Mouse (Mus musculus): ENCODE measurements around the gene Prrc2a. TPM values are rescaled to one million over a fixed set of nuclear protein-coding genes. Genes with fewer than 3 reads are reported as not detected.

Gene Prrc2a
- total RNA-seq, 1 experiment from 2014 or later = 247 TPM

GRCm38 (mm10) chr17:35190096-35190495 is 25.4 kb upstream of the Prrc2a start:
- DNase-seq = no peak

- no peak for DNase-seq
Measured at GRCm38 (mm10) chr17:35189186-35189585, 24.5 kb upstream of the Prrc2a start.

- DNase-seq = no peak
Measured at GRCm38 (mm10) chr17:35187959-35188610, 23.4 kb upstream of the Prrc2a start, which contains the start of gene Lst1. Gene Lst1 (minus strand): TSS chr17:35188439.

- no peak for DNase-seq
Measured at GRCm38 (mm10) chr17:35187345-35187744, 22.6 kb upstream of the Prrc2a start.

GRCm38 (mm10) chr17:35186681-35187080 is 22.0 kb upstream of the Prrc2a start:
- peak; percentile 57 for DNase-seq

- peak; percentile 87 for DNase-seq
Measured at GRCm38 (mm10) chr17:35185639-35186611, 21.2 kb upstream of the Prrc2a start.

GRCm38 (mm10) chr17:35180093-35180492 is 15.4 kb upstream of the Prrc2a start:
- no peak for DNase-seq

DNA sequence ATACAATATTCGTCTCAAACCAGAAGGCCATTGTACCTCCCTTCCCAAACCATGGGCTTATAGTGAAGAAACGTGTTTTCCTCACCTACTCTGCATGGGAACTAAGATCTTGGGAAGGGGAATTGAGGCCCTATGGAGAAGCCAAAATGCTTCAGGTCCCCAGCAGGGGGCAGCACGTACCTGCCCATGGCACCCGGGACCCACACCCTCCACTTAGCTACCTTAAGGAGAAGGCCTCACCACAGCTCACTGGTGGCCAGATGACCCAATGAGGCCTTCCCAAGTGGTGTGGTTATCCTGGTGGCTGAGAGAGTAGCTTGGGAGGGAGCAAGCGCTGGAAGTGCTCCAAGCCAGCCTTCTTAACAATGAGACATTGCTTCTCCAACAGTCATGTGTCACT is 13.8 kb upstream of the Prrc2a start:
- peak; percentile 90 for DNase-seq

GRCm38 (mm10) chr17:35175968-35176367 is 11.3 kb upstream of the Prrc2a start, which contains the start of gene Aif1:
Gene Aif1 (minus strand): TSS chr17:35176068.
- no peak for DNase-seq

GRCm38 (mm10) chr17:35175382-35175781 is 10.7 kb upstream of the Prrc2a start:
- DNase-seq = no peak

DNA sequence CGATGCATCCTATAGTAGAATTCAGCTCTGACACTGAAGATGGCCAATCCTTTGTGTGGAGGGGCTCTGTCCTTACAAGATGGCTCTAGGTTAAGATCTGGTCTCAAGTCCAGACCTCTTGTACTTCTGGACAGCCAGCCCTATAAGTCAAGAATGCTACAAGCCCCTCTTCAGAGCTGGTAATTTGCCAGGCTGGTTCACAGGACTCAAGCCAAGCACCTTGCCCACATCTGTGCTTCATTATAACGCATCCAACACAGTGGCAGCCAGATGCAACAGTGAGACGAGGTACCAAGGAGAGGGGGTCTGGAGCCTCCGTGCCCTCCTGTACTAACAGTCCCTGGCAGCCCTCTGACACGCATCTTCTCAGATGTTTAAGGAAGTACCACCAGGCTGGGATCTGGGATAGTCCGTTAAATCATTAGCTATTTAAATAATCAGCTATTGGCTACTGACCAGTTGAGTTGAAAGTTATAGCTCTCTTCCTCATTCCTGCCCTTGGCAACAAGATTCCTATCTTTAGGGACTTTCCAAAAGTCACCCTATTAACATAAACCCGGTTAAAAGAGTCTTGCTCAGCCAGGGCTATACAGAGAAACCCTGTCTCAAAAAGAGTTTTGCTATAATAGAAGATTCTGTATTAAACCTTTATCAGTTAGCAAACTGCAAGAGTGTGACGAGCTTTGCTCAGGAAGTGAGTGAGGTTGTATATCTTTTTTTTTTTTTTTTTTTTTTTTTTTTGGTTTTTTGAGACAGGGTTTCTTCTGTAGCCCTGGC is 9.7 kb upstream of the Prrc2a start:
- no peak for DNase-seq

DNA sequence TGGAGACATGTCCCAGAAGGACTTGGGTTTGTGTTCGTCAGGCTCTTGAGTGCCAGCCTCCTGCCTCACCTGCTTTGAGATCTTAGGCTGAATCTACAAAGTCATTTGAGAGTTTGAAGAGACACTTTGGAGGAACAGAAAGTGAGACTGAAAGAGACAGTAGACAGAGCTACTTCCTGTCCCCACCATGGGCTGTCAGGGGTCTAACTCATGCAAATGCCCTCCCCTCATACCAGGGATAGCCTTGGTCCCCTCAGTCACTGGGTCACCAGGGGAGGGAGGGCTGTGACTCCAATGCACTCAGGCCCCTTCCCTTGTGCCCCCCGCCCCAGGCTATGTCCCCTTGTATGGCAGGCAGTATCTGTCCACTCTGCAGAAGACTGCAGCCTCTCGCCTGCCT is 8.6 kb upstream of the Prrc2a start:
- DNase-seq = no peak

DNA sequence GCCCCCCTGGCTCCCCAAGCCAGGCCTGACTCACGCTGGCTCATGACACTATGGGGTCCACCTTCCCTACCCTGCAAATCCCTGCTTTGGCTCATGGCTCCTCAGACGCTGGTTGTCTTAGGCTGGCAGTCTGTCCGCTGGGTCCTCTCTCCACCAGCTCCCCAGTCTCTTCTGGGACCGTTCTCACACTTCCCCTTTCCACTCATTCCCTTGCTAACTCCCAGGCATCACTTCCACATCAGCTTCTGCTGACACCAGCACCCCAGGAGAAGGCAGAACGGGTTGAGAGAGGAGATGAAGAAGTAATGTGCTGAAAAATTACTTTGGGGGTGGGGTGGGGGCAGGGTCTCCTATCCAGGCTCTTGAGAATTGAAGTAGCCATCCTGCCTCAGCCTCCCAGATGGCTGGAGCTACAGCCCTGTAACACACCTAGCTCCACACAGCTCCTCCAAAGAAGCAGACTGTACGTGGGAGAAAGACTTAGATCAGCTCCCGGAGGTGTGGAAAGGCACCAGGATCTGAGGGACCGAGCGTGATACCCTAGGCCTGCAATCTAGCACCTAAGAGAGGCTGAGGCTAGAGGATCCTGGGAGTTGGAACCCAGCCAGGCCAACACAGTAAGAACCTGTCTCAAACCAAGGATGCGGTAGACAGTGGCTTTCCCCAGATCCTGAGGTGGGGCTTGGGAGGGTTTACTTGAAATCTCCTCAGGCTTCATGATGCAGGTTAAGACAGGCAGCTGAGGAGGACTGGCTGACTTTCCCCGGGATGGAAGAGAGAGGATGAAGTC is 7.9 kb upstream of the Prrc2a start:
- DNase-seq = no peak

- no peak for DNase-seq
Measured at GRCm38 (mm10) chr17:35168541-35169207, 4.0 kb upstream of the Prrc2a start.

- no peak for DNase-seq
Measured at GRCm38 (mm10) chr17:35167794-35168193, 3.1 kb upstream of the Prrc2a start.

DNA sequence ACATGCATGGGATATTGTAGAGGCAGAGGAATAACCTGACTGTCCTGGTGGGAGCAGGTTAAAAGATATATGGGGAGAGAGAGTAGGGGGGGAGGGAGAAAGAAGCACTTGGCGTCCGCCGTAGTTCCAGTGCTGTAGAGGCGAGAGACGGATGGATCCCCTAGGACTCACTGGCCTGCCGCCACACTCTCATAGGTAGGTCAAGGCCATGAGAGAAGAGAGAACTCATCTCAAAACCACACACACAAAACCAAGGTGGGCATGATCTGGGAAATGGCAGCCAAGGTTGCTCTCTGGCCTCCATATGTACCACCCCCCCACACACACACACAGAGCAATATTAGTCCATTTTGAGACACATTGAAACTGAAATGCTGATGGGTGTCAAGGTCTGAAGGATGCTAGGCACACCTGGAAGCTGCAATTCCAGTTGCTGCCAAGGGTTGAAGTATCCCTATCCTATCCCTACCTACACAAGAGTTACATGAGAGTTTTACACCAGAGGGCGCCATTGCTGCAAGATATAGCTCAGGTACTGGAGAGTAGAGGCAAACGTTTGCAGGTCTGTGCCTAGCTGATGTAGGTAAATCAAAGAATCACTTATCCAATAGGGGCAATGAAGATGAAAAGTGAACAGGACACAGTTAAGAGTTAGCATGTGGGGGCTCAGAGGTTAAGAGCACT is 1.8 kb upstream of the Prrc2a start:
- DNase-seq = peak; percentile 74

- DNase-seq = no peak
Measured at GRCm38 (mm10) chr17:35165451-35166155, 906 bp upstream of the Prrc2a start.

GRCm38 (mm10) chr17:35164218-35164567 is 504 bp downstream of the Prrc2a start:
- no peak for DNase-seq

DNA sequence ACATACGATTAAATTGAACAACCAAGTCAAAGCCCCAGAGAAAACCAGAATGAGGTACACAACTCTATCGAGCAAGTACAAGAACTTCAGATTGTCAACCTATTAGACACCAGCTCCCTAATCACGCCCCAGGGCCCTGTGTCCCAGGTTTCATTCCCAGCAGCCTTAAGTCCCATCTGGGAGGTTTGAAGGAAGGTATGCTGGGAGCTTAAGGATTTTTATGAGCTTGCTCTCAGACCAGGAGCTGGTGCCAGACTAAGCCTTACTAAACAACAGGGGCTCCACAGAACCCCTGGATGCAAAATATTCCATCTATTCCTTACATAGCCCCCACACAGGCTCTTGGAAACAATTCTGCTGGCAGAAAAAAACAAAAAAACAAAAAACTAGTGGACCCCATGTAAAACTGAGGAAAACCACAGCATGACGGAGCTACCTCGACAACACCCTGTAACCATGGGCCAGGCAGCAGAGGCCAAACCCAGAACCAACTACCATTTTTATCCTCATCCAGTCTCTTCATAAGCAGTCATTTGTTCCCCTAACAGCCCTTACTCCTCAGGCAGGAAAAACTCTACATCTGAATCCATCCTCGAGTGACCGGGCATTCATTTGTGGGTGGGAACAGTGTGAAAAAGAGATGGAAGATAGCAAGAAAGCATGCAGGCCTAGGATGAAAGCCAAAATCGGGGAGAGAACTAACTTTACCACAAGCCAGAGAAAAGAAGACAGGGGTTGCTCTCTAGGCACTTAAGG is 1.2 kb downstream of the Prrc2a start:
- no peak for DNase-seq

All from adrenal gland, postnatal 14 days (tissue).